Mouse (Mus musculus) lung, adult 2 months (tissue): ENCODE measurements around the gene Zbtb17.

Source experiments
- CTCF ChIP-seq: fragments of 200-500 bp; IDR thresholded peaks from 2 replicates; pipeline ENCODE4 v1.5.1; 2011; ENCODE audit warnings: mild to moderate bottlenecking, low read length, control low read depth; ENCODE audit not compliant: insufficient read depth
- POLR2A ChIP-seq: fragments of 200-500 bp; IDR thresholded peaks from 2 replicates; pipeline ENCODE4 v1.6.1; 2011; ENCODE audit warnings: low read depth, mild to moderate bottlenecking, control low read depth, low read length, borderline replicate concordance; ENCODE audit errors: extremely low read depth

DNA sequence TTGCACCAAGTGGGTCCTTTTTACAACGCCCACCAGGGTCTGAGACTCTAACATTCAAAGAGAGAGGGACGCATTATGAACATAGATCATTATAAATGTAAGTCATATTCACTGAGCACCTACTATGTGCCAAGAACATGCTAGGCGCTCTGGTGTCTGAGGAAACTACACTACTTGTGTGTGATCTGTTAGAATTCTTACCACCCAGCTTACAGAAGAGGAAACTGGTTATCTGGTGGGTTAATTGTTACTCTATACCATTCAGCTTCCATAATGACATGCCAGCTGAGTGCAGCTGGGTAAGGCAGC is 39.2 kb upstream of the Zbtb17 start:
- no peak for TF ChIP-seq CTCF
- no peak for TF ChIP-seq POLR2A
